Mouse (Mus musculus) embryonic fibroblast, embryonic 13.5 days (primary cell): ENCODE data around the gene Tes.

Experiments
- CTCF ChIP-seq: IDR thresholded peaks from 2 replicates; pipeline ENCODE4 v1.5.1; 2011; ENCODE audit warnings: mild to moderate bottlenecking, control low read depth, low read length, moderate library complexity, borderline replicate concordance; ENCODE audit not compliant: insufficient read depth
- POLR2A ChIP-seq: IDR thresholded peaks from 2 replicates; pipeline ENCODE4 v1.6.1; 2011; ENCODE audit warnings: low read depth, mild to moderate bottlenecking, control low read depth, low read length, moderate library complexity

DNA sequence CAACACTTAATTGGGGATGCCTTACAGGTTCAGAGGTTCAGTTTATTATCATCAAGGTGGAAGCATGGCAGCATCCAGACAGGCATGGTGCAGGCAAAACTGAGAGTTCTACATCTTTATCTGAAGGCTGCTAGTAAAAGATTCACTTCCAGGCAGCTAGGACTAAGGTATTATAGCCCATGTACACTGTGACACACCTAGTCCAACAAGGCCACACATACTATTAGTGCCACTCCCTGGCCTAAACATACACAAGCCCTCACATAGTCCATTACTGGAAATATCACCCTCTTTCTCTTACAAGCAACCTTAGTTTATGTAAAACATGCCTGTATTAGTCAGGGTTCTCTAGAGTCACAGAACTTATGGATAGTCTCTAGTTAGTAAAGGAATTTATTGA is 29.7 kb upstream of the Tes start:
- no peak for TF ChIP-seq CTCF
- no peak for TF ChIP-seq POLR2A
